Mouse (Mus musculus) C2C12 (cell line): ENCODE measurements around the gene Fsip1. TPM values are rescaled to one million over a fixed set of nuclear protein-coding genes. Genes with fewer than 3 reads are reported as not detected.
A peak's percentile ranks its signal among the peaks of the same experiment; 100 is the strongest.

Experiments used
- H3K27me3 ChIP-seq: one replicate; pipeline ENCODE4 v1.6.1; 2011; ENCODE audit not compliant: control insufficient read depth, insufficient read depth, insufficient read length
- H3K36me3 ChIP-seq: one replicate; pipeline ENCODE4 v1.6.1; 2011; ENCODE audit not compliant: control insufficient read depth, insufficient read depth
- H3K4me3 ChIP-seq: one replicate; pipeline ENCODE4 v1.5.1; 2011; ENCODE audit warnings: mild to moderate bottlenecking, control low read depth; ENCODE audit not compliant: poor library complexity, insufficient read depth, severe bottlenecking
- H3K79me2 ChIP-seq: one replicate; pipeline ENCODE4 v1.6.1; 2011; ENCODE audit not compliant: control insufficient read depth, insufficient read depth
- H3K79me3 ChIP-seq: one replicate; pipeline ENCODE4 v1.6.1; 2011; ENCODE audit warnings: low read depth, control low read depth
- H3ac ChIP-seq: one replicate; pipeline ENCODE3; 2011; ENCODE audit warnings: low read depth; ENCODE audit not compliant: control insufficient read depth, insufficient read length
- CEBPB ChIP-seq: IDR thresholded peaks from one replicate; pipeline ENCODE4 v1.6.1; 2011; ENCODE audit warnings: low read depth, mild to moderate bottlenecking, control low read depth, moderate library complexity
- CTCF ChIP-seq: IDR thresholded peaks from one replicate; pipeline ENCODE4 v1.5.1; 2011; ENCODE audit not compliant: control insufficient read depth, insufficient read depth, insufficient read length
- FOSL1 ChIP-seq: IDR thresholded peaks from one replicate; pipeline ENCODE4 v1.8.0; 2011; ENCODE audit warnings: mild to moderate bottlenecking, low read length; ENCODE audit not compliant: poor library complexity, insufficient read depth, severe bottlenecking
- MAX ChIP-seq: IDR thresholded peaks from one replicate; pipeline ENCODE4 v1.6.1; 2011; ENCODE audit warnings: mild to moderate bottlenecking, control low read depth
- MYOD1 ChIP-seq: IDR thresholded peaks from one replicate; pipeline ENCODE4 v1.6.1; 2011; ENCODE audit warnings: low read depth; ENCODE audit not compliant: control insufficient read depth, insufficient read length
- MYOG ChIP-seq: IDR thresholded peaks from one replicate; pipeline ENCODE4 v1.6.1; 2011; ENCODE audit not compliant: control insufficient read depth, insufficient read length; ENCODE audit errors: extremely low read depth
- USF1 ChIP-seq: IDR thresholded peaks from one replicate; pipeline ENCODE4 v1.6.1; 2011; ENCODE audit warnings: low read depth, mild to moderate bottlenecking, control low read depth, moderate library complexity
- long read RNA-seq, 2 experiments: library from polyadenylated mRNA; unstranded; transcript quantifications; one replicate each; pipeline ENCODE4 v2.0.0; 2019 to 2020
- polyA plus RNA-seq: library from polyadenylated mRNA; unstranded; fragments of >200 nt; fragmentation: generic; extraction: Trizol; gene quantifications from one replicate; pipeline ENCODE4 v1.2.1, GENCODE M21; 2012; ENCODE audit warnings: missing spikeins

The Fsip1 gene
- 0.09 TPM for polyA plus RNA-seq
- long read RNA-seq, experiment 1, partial matches to known transcripts, result 0 of 1 reads
- long read RNA-seq, experiment 1, other reads (novel, unspliced or antisense), result 1 of 1 reads
- long read RNA-seq, experiment 2, partial matches to known transcripts, result 0 of 2 reads
- long read RNA-seq, experiment 2, other reads (novel, unspliced or antisense), result 1 of 2 reads

DNA sequence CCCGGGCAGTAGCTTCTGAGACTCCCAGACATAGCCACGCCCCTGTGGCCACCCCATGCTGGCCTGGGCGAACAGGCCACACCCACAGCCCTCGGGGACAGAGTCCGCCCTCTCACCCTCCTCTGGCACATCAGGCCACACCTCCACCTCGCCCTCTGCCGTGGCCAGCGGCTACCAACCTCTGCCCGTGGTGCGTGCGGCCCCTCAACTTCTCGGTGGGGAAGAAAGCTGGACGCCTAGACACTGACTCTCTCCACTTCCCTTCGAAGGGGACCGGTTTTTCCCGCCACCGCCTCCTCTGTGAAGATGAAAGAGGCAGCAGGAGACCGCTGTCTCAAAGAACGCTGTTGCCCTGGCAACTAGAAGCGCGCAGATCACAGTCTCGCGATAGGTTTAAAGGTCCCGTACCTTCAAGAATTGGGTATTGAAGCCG, at the start of gene Fsip1:
Gene Fsip1 (minus strand): TSS at position 346 of the 433 bp plus-strand sequence.
- no peaks in the 10 kb centered on the region for H3K79me3 ChIP-seq
- no peak for TF ChIP-seq FOSL1
- no peak for TF ChIP-seq MYOG
- TF ChIP-seq CTCF, result no peak
- TF ChIP-seq CEBPB, result no peak
- peak; percentile 17 for TF ChIP-seq MAX
- TF ChIP-seq USF1, result no peak
- no peak for TF ChIP-seq MYOD1

DNA sequence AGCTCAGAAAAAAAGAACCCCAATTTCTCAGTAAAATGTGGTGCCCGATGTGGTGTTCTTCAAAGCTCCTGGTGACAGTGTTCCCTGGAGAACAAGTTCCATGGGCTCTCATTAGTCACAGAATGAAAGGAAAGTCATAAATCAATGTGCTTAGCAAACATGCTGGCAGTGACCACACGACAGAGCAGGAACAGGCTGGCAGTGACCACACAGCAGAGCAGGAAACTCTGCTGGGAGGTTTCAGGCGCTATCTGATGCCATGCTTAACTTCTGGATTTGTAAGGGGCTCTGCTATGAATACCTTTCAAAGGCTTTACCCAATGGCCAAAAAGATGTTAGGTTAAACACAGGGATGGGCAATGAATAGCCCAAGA, 49.7 kb upstream of the Fsip1 start:
- no peaks in the 10 kb centered on the region for H3K79me3 ChIP-seq
- TF ChIP-seq MYOG (no peak), FOSL1 (no peak)
- H3K4me3 ChIP-seq, result no peak overlapping the region
- H3K79me2 ChIP-seq, result no peaks in the 10 kb centered on the region
- no peaks in the 10 kb centered on the region for H3K27me3 ChIP-seq
- no peak overlapping the region for H3ac ChIP-seq
- no peaks in the 10 kb centered on the region for H3K36me3 ChIP-seq

More for the DNA sequence above, at the start of gene Fsip1:
- no peaks in the 10 kb centered on the region for H3K27me3 ChIP-seq
- H3ac ChIP-seq, result peak within 1 kb of the TSS; percentile 38
- H3K4me3 ChIP-seq, result peak within 1 kb of the TSS; percentile 34
- no peaks in the 10 kb centered on the region for H3K79me2 ChIP-seq
- H3K36me3 ChIP-seq, result no peaks in the 10 kb centered on the region

DNA sequence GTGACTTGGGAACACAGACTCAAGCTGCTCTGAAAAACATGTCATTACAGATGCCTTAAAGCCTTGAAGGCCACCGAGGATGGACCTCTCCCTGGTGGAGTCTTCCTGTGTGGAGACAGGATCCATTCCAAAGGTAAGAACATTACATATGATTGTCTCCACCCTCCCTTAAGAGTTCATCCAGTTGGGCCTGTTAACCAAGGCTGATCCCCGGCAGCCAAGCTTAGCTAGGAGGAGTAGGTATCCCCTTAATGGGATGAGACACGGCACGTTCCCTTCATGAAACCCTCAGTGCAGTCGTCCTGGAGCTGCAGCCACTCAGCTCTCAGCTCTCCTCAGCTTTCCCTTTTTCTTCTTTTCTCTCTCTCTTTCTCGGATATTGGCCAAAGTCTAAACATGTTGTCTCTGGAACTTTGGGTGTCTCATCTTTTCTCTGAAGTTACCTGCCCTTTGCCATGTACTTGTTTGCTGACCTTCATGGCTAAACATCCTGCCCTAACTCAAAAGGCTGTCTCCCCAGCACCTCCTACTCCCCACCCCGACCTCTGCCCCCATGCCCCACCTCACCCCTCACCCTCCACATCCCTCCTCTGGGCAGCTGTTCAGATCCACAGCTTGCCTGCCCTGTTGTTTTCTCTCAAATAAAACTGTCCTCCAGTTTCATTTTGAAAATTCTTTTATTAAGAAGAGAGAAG, 49.2 kb upstream of the Fsip1 start:
- no peaks in the 10 kb centered on the region for H3K27me3 ChIP-seq
- no peaks in the 10 kb centered on the region for H3K79me2 ChIP-seq
- no peak overlapping the region for H3ac ChIP-seq
- H3K4me3 ChIP-seq, result no peak overlapping the region
- no peaks in the 10 kb centered on the region for H3K79me3 ChIP-seq
- no peak for TF ChIP-seq CEBPB
- no peak for TF ChIP-seq CTCF
- no peak for TF ChIP-seq FOSL1
- no peak for TF ChIP-seq MYOG
- TF ChIP-seq MYOD1, result peak; percentile 50
- TF ChIP-seq USF1, result no peak
- no peak for TF ChIP-seq MAX
- no peaks in the 10 kb centered on the region for H3K36me3 ChIP-seq

DNA sequence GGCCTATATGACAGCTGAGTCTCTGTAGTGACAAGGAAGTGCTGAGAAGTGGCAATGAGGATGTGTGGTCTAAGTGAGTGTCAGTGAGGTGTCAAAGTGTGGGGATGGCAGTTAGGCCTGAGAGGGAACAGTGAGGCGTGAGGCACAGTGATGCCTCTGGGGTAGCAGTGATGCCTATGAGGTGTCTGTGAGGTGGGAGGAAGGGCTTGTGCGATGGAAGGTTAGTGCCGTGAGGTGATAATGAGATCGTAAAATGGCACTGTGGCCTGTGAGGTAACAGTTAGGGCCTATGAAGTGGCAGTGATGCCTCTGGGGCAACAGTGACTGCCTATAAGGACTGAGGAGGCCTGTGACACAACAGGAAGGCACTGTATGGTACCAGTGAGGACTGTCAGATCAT, 46.7 kb upstream of the Fsip1 start:
- Histone ChIP-seq H3K36me3 (no peaks in the 10 kb centered on the region), H3K79me2 (no peaks in the 10 kb centered on the region), H3K27me3 (no peaks in the 10 kb centered on the region), H3K79me3 (no peaks in the 10 kb centered on the region), H3ac (no peak overlapping the region), H3K4me3 (no peak overlapping the region)
- TF ChIP-seq MYOG (no peak), CEBPB (no peak), FOSL1 (no peak), MYOD1 (no peak), USF1 (no peak), MAX (no peak), CTCF (no peak)

DNA sequence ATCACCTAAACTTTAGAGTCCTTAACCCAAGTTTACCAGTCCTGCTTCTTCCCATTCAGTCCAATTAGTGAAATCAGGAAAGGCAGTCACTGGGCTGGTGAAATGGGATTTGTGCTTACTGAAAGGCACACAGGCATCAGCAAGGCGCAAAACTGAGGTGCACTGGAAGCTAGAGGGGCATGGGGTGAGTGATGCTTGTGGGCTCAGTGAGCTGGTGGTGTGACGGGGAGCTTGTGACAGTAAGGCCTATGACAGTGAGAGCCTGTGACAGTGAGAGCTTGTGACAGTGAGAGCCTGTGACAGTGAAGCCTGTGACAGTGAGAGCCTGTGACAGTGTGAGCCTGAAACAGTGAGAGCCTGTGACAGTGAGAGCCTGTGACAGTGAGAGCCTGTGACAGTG, 44.9 kb upstream of the Fsip1 start:
- no peaks in the 10 kb centered on the region for H3K79me3 ChIP-seq
- no peak overlapping the region for H3K4me3 ChIP-seq
- no peaks in the 10 kb centered on the region for H3K79me2 ChIP-seq
- TF ChIP-seq CTCF, result no peak
- TF ChIP-seq USF1, result no peak
- TF ChIP-seq MYOD1, result no peak
- no peak for TF ChIP-seq MYOG
- TF ChIP-seq FOSL1, result no peak
- H3K27me3 ChIP-seq, result no peaks in the 10 kb centered on the region
- H3K36me3 ChIP-seq, result no peaks in the 10 kb centered on the region
- no peak overlapping the region for H3ac ChIP-seq
